Mouse (Mus musculus): ENCODE data around the gene Bckdhb. TPM values are rescaled to one million over a fixed set of nuclear protein-coding genes. Genes with fewer than 3 reads are reported as not detected.
"Not testable (repeated sequence)": the region's sequence is repeated elsewhere in the genome, so short reads cannot be mapped to it uniquely, and the experiment has no call there.

The Bckdhb gene
- polyA plus RNA-seq, 1 experiment from 2014 or later: 62.7 TPM

DNA sequence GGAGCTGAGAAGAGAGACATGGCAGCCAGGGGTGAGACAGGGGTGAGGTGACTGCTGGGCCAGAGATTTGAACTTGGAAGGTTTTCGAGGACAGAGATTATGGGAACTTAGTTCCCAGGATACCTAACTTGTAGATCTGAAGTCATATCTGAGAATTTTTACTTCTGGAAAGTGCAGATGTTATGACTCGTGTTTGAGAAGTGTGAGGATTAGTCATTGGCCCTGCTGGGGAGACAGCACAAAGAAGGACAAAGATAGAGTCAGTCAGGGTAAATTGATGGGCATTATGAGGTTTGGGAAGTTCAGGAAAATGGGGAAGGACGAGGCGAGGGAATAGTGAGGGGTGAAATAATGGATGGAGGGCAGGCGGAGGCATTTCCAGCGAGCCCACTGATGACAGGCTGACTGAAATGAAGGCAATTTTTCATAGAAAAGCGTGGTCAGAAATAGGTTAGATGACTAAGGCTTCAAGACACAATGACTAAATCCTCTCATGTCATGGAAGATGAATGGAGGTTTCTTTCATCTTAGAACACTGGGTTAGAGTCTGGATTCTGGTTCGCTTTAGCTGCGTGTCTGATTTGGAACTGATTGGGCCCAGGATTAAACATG, 42.6 kb downstream of the Bckdhb start:
- Histone ChIP-seq H3K27me3 (no peaks in the 10 kb centered on the region), H3K27ac (no peak overlapping the region), H3K36me3 (no peaks in the 10 kb centered on the region), H3K4me2 (replicated peaks) (no peak overlapping the region), H3K4me3 (no peak overlapping the region), H3K9me3 (no peaks in the 10 kb centered on the region), H3K4me1 (peaks cover 2% of the 10 kb centered on the region; the same call in 1 of the 2 replicates), H3K9ac (no peak overlapping the region)
- no peak for ATAC-seq (ENCODE audit: insufficient number of reproducible peaks, insufficient read depth, low FRiP score, low TSS enrichment)
- 88% methylated on average over 9 of the region's 9 CpGs for WGBS

DNA sequence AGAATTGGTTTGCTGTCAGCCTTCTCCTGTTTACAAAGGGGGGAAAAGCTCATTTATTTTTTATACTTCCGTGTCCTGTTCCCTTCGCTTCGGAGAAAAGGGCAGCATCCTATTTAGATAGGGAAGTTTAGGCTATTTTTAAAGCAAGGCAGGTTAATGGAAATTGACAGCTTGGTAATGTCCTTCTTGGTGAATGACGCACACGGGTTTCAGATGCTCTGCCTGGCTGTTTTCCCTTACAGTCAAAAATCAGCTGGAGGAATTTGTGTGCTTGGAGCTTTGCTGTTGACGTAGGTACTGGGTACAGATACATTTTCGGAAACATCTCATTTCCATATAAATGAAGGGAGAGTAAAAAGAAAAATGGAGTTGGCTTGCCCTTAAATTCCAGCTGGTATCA, 44.4 kb downstream of the Bckdhb start:
- no peak overlapping the region for H3K4me2 ChIP-seq (replicated peaks)
- WGBS: 83% methylated on average over 7 of the region's 7 CpGs
- no peak for ATAC-seq (ENCODE audit: insufficient number of reproducible peaks, insufficient read depth, low FRiP score, low TSS enrichment)
- H3K27me3 ChIP-seq: no peaks in the 10 kb centered on the region
- H3K4me1 ChIP-seq: no peaks in the 10 kb centered on the region
- H3K27ac ChIP-seq: no peak overlapping the region
- no peak overlapping the region for H3K4me3 ChIP-seq
- H3K9ac ChIP-seq: no peak overlapping the region
- no peaks in the 10 kb centered on the region for H3K9me3 ChIP-seq
- no peaks in the 10 kb centered on the region for H3K36me3 ChIP-seq

DNA sequence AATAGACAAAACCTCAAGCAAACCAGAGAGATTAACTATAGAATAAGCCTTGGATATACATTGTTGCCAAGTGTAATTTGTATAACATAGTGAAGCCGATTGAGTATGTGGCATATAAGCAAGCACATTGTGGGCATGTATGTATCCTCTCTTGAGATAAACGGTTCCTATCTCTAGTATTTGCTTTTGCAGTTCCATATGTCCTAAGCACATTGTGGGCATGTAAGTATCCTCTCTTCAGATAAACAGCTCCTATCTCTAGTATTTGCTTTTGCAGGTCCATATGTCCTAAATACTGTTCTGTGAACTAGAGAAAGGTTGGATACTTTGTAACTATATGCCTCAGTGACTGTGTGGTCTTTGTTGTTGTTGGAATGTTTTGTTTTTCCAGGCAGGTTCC, 48.5 kb downstream of the Bckdhb start:
- no peaks in the 10 kb centered on the region for H3K4me1 ChIP-seq
- ATAC-seq (ENCODE audit: insufficient number of reproducible peaks, insufficient read depth, low FRiP score, low TSS enrichment): no peak
- no peak overlapping the region for H3K9ac ChIP-seq
- no peak overlapping the region for H3K27ac ChIP-seq
- H3K27me3 ChIP-seq: no peaks in the 10 kb centered on the region
- 96% methylated on average over 2 of the region's 2 CpGs for WGBS
- H3K36me3 ChIP-seq: no peaks in the 10 kb centered on the region
- no peaks in the 10 kb centered on the region for H3K9me3 ChIP-seq
- H3K4me2 ChIP-seq (replicated peaks): no peak overlapping the region
- H3K4me3 ChIP-seq: no peak overlapping the region

DNA sequence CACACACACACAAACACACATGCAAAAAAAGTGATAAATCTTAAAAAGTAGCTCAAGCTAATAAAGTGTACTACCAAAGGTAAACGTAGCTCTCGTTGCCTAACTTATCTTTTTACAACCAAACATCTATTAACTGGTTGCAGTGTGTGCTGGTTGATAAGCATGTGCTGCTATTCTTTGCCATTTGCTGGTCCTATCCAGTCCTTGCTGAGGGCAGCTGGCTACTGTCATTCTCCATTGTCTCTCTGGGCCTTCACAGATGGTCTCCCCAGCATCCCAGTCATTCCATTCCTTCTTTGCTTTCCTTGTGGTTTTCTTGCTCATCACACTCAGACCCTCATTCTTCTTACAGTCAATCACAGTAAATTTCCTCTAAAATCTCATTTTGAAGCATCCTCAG, 50.9 kb downstream of the Bckdhb start:
- Histone ChIP-seq H3K4me2 (replicated peaks) (no peak overlapping the region), H3K27me3 (no peaks in the 10 kb centered on the region), H3K4me3 (no peak overlapping the region), H3K36me3 (no peaks in the 10 kb centered on the region), H3K9ac (no peak overlapping the region), H3K9me3 (no peaks in the 10 kb centered on the region), H3K4me1 (no peaks in the 10 kb centered on the region), H3K27ac (no peak overlapping the region)
- 89% methylated on average over 2 of the region's 2 CpGs for WGBS
- ATAC-seq (ENCODE audit: insufficient number of reproducible peaks, insufficient read depth, low FRiP score, low TSS enrichment): no peak

GRCm38 (mm10) chr9:83981234-83981633, 56.3 kb downstream of the Bckdhb start:
- Histone ChIP-seq H3K27ac (no peak overlapping the region), H3K27me3 (no peaks in the 10 kb centered on the region), H3K9ac (no peak overlapping the region), H3K4me2 (replicated peaks) (no peak overlapping the region), H3K36me3 (no peaks in the 10 kb centered on the region), H3K9me3 (no peaks in the 10 kb centered on the region), H3K4me3 (no peak overlapping the region), H3K4me1 (no peaks in the 10 kb centered on the region)
- 66% methylated on average over 7 of the region's 7 CpGs for WGBS
- ATAC-seq (ENCODE audit: insufficient number of reproducible peaks, insufficient read depth, low FRiP score, low TSS enrichment): no peak

DNA sequence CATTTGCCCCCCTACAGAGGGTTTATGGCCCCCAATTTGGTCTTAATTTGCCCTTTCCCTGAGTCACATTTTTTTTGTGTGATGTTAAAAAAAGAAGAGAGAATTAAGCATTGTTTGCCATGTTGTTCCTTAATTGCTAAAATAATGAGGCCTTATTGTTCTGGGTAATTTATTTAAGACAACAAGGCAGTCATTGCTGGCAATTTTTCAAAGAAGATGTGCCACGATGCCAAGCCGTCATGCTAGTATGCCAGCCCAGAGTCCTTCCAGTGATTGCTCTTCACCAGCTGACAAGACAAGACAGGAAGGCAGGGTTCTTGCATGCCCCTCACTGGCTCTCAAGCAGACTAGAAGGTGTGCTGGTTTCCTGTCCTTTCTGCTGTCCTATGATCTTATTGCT, 84.0 kb downstream of the Bckdhb start:
- no peak for ATAC-seq (ENCODE audit: insufficient number of reproducible peaks, insufficient read depth, low FRiP score, low TSS enrichment)
- 91% methylated on average over 2 of the region's 2 CpGs for WGBS
- Histone ChIP-seq H3K4me2 (replicated peaks) (no peak overlapping the region), H3K27me3 (no peaks in the 10 kb centered on the region), H3K36me3 (peaks cover 6% of the 10 kb centered on the region), H3K4me1 (no peaks in the 10 kb centered on the region), H3K27ac (no peak overlapping the region), H3K4me3 (no peak overlapping the region), H3K9ac (no peak overlapping the region), H3K9me3 (0 out of 2 replicates have a peak, but pooled peaks cover 2% of the 10 kb centered on the region)

DNA sequence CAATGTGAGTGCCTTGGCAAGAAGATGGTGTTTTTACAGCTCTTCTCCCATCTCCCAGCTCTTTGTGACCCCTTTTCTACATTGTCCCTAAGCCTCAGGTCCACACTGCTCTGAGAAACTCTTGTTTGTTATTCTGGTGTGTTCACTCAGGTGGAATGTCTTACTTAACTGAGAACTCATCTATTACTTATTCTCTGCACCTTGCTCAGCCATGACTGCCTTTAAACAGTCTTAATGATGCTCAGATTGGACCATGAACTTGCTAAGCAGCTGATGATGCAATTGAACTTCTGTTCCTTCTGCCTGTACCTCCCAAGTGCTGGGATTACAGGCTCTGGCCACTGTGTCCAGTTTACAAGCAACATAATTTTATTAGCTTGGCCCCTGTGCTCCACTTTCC, 86.2 kb downstream of the Bckdhb start:
- Histone ChIP-seq H3K4me1 (no peaks in the 10 kb centered on the region), H3K9ac (no peak overlapping the region), H3K4me3 (no peak overlapping the region), H3K27ac (no peak overlapping the region), H3K27me3 (no peaks in the 10 kb centered on the region), H3K9me3 (no peaks in the 10 kb centered on the region), H3K4me2 (replicated peaks) (no peak overlapping the region), H3K36me3 (no peaks in the 10 kb centered on the region)
- no peak for ATAC-seq (ENCODE audit: insufficient number of reproducible peaks, insufficient read depth, low FRiP score, low TSS enrichment)

- not testable (repeated sequence) for H3K36me3 ChIP-seq; H3K9ac ChIP-seq; ATAC-seq (ENCODE audit: insufficient number of reproducible peaks, insufficient read depth, low FRiP score, low TSS enrichment); H3K9me3 ChIP-seq; H3K27me3 ChIP-seq; H3K4me1 ChIP-seq; H3K4me3 ChIP-seq; H3K27ac ChIP-seq; H3K4me2 ChIP-seq (replicated peaks)
- 84% methylated on average over 8 of the region's 8 CpGs for WGBS
These were observed 93.2 kb downstream of the Bckdhb start for GRCm38 (mm10) chr9:84018141-84018540.

DNA sequence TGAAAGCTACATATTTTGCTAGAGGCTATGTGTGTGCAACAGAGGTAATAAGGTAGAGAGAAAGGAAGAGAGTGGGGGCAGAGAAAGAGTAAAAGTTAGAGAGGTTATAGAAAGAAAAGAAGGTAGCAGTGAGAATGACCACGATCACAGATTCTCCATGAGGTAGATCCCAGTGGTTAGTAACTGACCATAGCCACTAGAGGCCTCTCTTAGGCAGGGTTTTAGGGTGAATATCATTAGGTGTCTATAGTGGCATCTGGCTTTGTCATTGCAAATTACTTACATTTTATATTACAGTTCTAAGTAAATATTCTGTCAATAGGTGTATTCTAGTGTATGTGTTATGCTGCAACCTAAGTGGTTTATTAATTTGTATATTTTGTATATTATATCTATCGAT, 94.7 kb downstream of the Bckdhb start:
- Histone ChIP-seq H3K36me3 (no peaks in the 10 kb centered on the region), H3K9ac (no peak overlapping the region), H3K27ac (no peak overlapping the region), H3K4me1 (no peaks in the 10 kb centered on the region), H3K4me3 (no peak overlapping the region), H3K9me3 (no peaks in the 10 kb centered on the region), H3K4me2 (replicated peaks) (no peak overlapping the region), H3K27me3 (no peaks in the 10 kb centered on the region)
- WGBS: 70% methylated on average over 2 of the region's 2 CpGs
- ATAC-seq (ENCODE audit: insufficient number of reproducible peaks, insufficient read depth, low FRiP score, low TSS enrichment): no peak

- Histone ChIP-seq H3K4me2 (replicated peaks) (no peak overlapping the region), H3K27me3 (no peaks in the 10 kb centered on the region), H3K9ac (no peak overlapping the region), H3K9me3 (no peaks in the 10 kb centered on the region), H3K36me3 (no peaks in the 10 kb centered on the region), H3K27ac (no peak overlapping the region), H3K4me1 (no peaks in the 10 kb centered on the region), H3K4me3 (no peak overlapping the region)
- WGBS: 73% methylated on average over 6 of the region's 6 CpGs
- no peak for ATAC-seq (ENCODE audit: insufficient number of reproducible peaks, insufficient read depth, low FRiP score, low TSS enrichment)
These were observed 96.2 kb downstream of the Bckdhb start for GRCm38 (mm10) chr9:84021189-84021588.

DNA sequence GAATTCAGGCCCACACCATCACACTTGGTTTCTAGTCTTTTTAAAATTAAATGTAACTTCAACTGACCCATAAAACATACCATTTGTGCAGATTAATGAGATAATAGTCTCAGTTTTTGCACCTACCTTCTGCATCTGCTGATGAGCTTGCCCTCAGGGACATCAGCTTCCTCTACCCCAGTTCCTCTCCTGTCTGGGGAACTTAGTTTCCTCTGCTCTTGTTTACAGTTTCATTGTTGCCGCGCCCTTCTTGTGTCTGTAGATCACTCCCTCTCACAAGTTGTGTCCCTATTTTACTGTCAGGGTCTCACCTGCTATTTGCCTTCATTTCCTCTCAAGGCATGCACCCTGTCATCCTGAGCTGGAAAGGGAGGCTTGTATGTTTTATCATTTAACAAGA, 103.2 kb downstream of the Bckdhb start:
- H3K27ac ChIP-seq: no peak overlapping the region
- no peaks in the 10 kb centered on the region for H3K36me3 ChIP-seq
- peaks cover 16% of the 10 kb centered on the region for H3K4me1 ChIP-seq
- H3K9ac ChIP-seq: no peak overlapping the region
- H3K27me3 ChIP-seq: no peaks in the 10 kb centered on the region
- H3K4me3 ChIP-seq: no peak overlapping the region
- no peak overlapping the region for H3K4me2 ChIP-seq (replicated peaks)
- no peak for ATAC-seq (ENCODE audit: insufficient number of reproducible peaks, insufficient read depth, low FRiP score, low TSS enrichment)
- 79% methylated on average over 2 of the region's 2 CpGs for WGBS
- H3K9me3 ChIP-seq: no peaks in the 10 kb centered on the region

DNA sequence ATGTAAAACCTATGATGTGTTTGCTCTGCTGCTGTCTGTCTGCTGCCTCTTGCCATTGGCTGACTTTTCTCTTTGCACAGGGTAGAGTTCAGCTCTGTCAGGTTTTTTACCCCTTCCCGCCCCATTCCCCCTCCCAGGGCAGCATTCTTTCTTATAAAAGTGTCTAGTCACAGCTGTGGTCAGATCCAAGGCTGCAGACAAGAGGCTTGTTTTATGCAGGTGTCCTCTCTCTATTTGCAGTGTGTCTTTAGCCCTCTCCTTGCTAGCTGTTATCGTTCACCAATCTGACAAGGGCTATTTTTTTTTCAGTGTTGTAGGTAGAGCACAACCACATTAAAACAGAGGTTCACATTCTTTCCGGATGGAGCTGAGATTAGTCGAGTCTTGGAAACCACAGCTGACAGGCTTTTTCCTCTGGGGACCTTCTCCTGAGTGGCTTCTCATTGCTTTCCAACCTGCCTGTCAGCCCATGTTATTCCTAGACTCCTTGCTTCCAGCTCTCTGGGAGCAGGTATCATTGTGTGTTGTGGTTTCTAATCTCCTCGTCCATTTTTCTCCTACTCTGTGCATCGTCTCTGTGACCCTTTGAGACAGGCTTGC, 105.8 kb downstream of the Bckdhb start:
- ATAC-seq (ENCODE audit: insufficient number of reproducible peaks, insufficient read depth, low FRiP score, low TSS enrichment): no peak
- H3K4me2 ChIP-seq (replicated peaks): no peak overlapping the region
- no peaks in the 10 kb centered on the region for H3K36me3 ChIP-seq
- peaks cover 20% of the 10 kb centered on the region for H3K4me1 ChIP-seq
- no peaks in the 10 kb centered on the region for H3K27me3 ChIP-seq
- no peak overlapping the region for H3K27ac ChIP-seq
- H3K9ac ChIP-seq: no peak overlapping the region
- 48% methylated on average over 6 of the region's 6 CpGs for WGBS
- H3K4me3 ChIP-seq: no peak overlapping the region
- no peaks in the 10 kb centered on the region for H3K9me3 ChIP-seq
